Mouse (Mus musculus): ENCODE data around the gene Wtap.
"Not testable (repeated sequence)": the region's sequence is repeated elsewhere in the genome, so short reads cannot be mapped to it uniquely, and the experiment has no call there.

GRCm38 (mm10) chr17:12988096-12988495 is 5.9 kb downstream of the Wtap start:
- TF ChIP-seq CTCF (IDR thresholded peaks at IDR 0.05; ENCODE audit: low read depth) = peak; percentile 44
- not testable (repeated sequence) for TF ChIP-seq EP300 (IDR thresholded peaks at IDR 0.05; ENCODE audit: low read depth)
